Mouse (Mus musculus) cerebral cortex, adult 2 months (tissue): ENCODE measurements around the gene Tbc1d15.

Source experiments
- WGBS: fragments of 180-500 bp; shearing (Covaris S2); methylation state at CpG from one replicate; pipeline ENCODE4 v1.1.7; 2018; 5-methylcytosine and 5-hydroxymethylcytosine counted together

Gene Tbc1d15

DNA sequence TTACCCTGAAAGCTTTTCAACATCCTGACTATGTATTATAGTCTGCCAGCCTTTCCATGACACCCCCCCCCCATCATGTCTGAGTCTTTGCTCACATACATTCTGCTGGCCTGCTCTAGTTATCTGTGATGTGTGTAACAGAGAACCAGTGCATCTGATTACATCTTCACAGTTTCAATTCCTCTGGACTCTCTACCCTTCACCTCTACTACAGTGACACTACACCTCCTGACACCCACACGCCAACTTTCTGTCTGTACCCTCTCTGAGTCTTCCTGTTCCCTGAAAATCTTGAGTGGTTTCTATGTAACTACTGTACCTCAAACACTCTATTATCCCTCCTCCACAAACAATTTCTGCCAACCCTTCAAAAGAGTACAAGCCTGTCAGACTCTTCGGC, 5.8 kb downstream of the Tbc1d15 start:
- 74% methylated on average over 2 of the region's 2 CpGs for WGBS

DNA sequence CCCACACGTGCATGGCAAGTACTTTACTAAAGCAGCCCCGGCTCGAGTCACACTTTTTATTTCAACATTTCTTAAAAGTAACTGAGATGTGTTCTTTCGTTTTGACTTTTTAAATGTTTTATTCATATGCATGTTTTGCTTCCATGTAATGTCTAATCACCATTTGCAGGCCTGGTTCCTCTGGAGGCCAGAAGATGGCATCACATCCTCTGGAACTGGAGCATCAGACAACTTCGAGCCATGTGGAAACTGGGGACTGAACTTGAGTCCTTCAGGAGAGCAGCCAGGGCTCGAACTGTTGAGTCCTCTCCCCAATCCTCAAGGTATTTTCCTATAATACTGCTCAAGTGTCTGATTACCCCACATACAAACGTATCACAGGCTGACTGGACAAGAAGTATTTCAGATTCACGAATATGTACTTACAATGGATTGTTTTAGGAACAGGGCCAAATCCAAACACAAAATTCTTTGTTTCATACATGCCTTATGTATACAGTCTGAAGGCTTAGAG, 10.1 kb downstream of the Tbc1d15 start:
- 42% methylated on average over 8 of the region's 8 CpGs for WGBS

- 89% methylated on average over 4 of the region's 4 CpGs for WGBS
Measured at GRCm38 (mm10) chr10:115237931-115238330, 13.3 kb downstream of the Tbc1d15 start.

GRCm38 (mm10) chr10:115236733-115237132, 14.5 kb downstream of the Tbc1d15 start:
- 49% methylated on average over 4 of the region's 4 CpGs for WGBS

GRCm38 (mm10) chr10:115235501-115235900, 15.8 kb downstream of the Tbc1d15 start:
- WGBS: 81% methylated on average over 9 of the region's 9 CpGs

- WGBS: 81% methylated on average over 3 of the region's 3 CpGs
Measured at GRCm38 (mm10) chr10:115233798-115234197, 17.5 kb downstream of the Tbc1d15 start.

DNA sequence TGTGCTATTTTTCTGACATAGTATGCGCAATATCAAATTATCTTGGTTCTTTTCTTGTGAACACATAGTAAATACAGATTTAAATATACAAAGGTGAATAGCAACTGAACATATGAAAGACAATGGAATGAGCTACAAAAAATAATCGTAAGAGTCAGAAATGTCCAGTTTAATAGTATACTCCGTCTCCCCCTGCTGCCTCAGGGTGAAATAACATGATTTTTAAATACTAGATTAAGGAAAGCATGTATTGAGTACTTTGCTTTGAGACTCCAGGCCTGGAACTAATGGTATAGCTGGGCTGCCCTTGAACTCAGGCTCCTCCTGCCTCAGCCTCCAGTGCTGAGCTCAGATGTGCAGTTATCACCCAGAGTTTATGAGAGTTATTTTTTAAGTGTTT, 18.8 kb downstream of the Tbc1d15 start:
- WGBS: 84% methylated on average over 3 of the region's 3 CpGs

DNA sequence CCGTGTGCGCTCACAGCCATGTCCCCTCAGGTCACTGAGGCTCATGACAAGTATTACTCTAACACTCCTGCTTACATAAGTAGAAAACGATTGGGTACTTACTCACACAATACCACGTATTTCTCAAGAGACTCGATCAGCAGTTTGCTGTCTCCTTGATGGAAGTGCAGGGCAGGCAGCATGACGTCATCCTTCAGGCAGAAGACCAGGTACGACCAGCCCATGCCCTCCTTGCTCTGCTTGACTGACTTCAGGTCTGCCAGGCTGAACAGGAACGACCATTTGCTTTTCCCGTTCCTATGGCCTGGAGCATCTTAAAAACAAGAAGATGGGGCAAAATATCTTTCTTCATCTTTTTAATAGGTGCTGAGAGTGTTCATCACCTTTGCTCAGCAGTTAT, 22.2 kb downstream of the Tbc1d15 start:
- WGBS: 90% methylated on average over 9 of the region's 9 CpGs

DNA sequence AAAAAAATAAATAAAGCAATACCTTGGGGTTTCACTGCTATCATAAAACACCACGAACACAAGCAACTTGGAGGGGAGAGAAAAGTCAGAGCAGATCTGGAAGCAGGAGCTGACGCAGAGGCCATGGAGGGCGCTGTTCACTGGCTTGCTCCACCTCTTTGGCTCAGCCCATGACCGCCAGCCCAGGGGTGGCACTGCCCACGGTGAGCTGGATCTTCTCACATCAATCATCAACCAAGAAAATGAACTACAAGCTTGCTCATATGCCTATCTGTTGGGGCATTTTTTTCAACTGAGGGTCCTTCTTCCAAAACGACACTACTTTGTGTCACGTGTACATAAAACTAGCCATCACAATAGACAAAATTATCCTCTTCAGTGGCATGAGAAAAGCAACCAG, 24.7 kb downstream of the Tbc1d15 start:
- 92% methylated on average over 7 of the region's 7 CpGs for WGBS

- WGBS: 52% methylated on average over 3 of the region's 3 CpGs
Measured at GRCm38 (mm10) chr10:115223845-115224244, 27.4 kb downstream of the Tbc1d15 start.

- 82% methylated on average over 11 of the region's 11 CpGs for WGBS
Measured at GRCm38 (mm10) chr10:115212916-115213580, 38.2 kb downstream of the Tbc1d15 start.

DNA sequence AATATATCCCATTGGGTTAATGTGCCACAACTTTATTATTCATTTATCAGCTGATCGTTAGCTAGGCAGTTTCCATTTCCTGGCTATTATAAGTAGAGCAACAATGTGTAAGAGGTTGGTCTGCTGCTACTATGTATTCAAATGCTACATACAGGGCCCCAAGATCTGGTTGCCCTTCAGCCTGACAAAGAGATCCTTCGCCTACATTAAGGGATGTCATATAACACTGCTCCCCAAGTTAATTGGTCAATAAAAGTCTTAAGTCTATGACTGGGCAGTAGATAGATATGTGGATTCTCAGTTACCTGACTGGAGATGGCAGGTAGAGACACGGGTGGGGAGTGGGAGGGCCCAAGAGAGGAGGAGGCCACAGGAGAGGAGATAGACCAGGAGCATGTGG, 45.4 kb downstream of the Tbc1d15 start:
- 92% methylated on average over 3 of the region's 3 CpGs for WGBS

- WGBS: 96% methylated on average over 1 of the region's 1 CpGs
Measured at GRCm38 (mm10) chr10:115205284-115205683, 46.0 kb downstream of the Tbc1d15 start.

- 53% methylated on average over 7 of the region's 7 CpGs for WGBS
Measured at GRCm38 (mm10) chr10:115191214-115191613, 60.1 kb downstream of the Tbc1d15 start.

DNA sequence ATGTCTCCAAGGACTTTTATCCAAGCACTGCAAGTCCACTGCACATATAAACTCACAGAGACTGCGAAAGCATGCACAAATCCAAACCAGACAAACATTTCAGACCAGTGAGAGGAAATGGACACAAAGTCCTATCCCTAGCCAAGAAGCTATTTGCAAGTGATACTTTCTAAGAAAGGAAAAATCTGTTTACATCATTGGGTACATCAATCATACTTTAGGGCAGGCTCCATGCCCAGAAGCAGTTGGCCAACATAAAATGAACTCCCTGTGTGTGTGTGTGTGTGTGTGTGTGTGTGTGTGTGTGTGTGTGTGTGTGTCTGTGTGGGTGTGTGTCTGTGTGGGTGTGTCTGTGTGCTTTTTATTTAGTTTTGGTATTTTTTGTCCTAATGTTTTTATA, 63.9 kb downstream of the Tbc1d15 start:
- WGBS: 79% methylated on average over 1 of the region's 1 CpGs

GRCm38 (mm10) chr10:115184697-115185096, 66.6 kb downstream of the Tbc1d15 start, which contains the start of gene Tph2:
Gene Tph2 (minus strand): TSS chr10:115185022.
- 7% methylated on average over 9 of the region's 9 CpGs for WGBS

- WGBS: 85% methylated on average over 3 of the region's 3 CpGs
Measured at GRCm38 (mm10) chr10:115181034-115181433, 70.2 kb downstream of the Tbc1d15 start.

DNA sequence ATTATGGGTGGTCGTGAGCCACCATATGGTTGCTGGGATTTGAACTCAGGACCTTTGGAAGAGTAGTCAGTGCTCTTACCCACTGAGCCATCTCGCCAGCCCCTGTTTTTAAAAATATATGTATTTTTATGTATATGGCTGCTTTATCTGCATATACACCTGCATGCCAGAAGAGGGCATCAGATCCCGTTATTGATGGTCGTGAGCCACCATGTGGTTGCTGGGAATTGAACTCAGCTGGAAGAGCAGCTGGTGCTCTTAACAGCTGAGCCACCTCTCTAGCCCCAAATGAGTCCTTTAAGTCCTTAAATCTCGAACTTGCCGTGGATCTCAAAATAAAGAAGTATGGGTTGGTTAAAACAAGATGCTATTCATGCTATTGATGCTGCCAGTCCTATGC, 73.2 kb downstream of the Tbc1d15 start:
- WGBS: 75% methylated on average over 6 of the region's 6 CpGs

GRCm38 (mm10) chr10:115175591-115175991, 75.7 kb downstream of the Tbc1d15 start:
- 30% methylated on average over 12 of the region's 12 CpGs for WGBS

DNA sequence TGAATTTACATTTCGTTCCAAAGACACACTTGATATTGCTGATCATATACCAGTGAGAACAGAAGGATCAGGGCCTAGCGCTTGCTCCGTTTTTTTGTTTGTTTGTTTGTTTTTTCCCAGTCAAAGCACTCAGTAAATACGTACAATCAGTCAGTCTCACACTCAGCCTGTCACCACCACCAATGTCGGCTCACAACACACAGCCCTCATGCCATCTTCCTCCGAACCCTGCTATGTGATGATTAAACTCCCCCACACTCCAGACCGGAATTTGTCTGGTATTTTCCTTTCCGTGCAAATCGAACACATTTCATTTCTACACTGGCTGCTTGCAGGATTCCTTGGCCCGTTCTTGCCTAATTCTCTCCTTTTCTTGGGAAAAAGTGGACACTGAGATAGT, 77.9 kb downstream of the Tbc1d15 start:
- 60% methylated on average over 10 of the region's 10 CpGs for WGBS

- whole genome bisulfite sequencing: 27% methylated on average over 8 of the region's 8 CpGs
Measured at GRCm38 (mm10) chr10:115171351-115171818, 79.9 kb downstream of the Tbc1d15 start.

GRCm38 (mm10) chr10:115170496-115171350, 80.5 kb downstream of the Tbc1d15 start:
- WGBS: 73% methylated on average over 7 of the region's 7 CpGs

GRCm38 (mm10) chr10:115169410-115169809, 81.9 kb downstream of the Tbc1d15 start:
- WGBS: 60% methylated on average over 9 of the region's 9 CpGs
